Mouse (Mus musculus) cortical plate, adult 2 months (tissue): Measurements from ENCODE around the gene Spock3.

Experiments
- CTCF ChIP-seq: fragments of 200-500 bp; IDR thresholded peaks from 2 replicates; pipeline ENCODE4 v1.5.1; 2011; ENCODE audit warnings: mild to moderate bottlenecking, control low read depth, low read length; ENCODE audit not compliant: insufficient read depth; ENCODE audit errors: extremely low read depth
- POLR2A ChIP-seq: fragments of 200-500 bp; IDR thresholded peaks from 2 replicates; pipeline ENCODE4 v1.6.1; 2011; ENCODE audit warnings: mild to moderate bottlenecking, low read length, control low read depth; ENCODE audit not compliant: insufficient read depth; ENCODE audit errors: extremely low read depth

GRCm38 (mm10) chr8:62962608-62963007, 11.8 kb downstream of the Spock3 start:
- TF ChIP-seq POLR2A (no peak), CTCF (no peak)
